Mouse (Mus musculus) megakaryocyte, embryonic 14.5 days (primary cell): ENCODE measurements at regions not wholly inside any gene's neighbourhood (a gene's known extent, or its start where the extent isn't known, plus 50 kb on each side); places are given as distances from the start of the nearest gene placed in this dataset.

ENCODE experiments used
- FLI1 ChIP-seq: IDR thresholded peaks from 2 replicates; pipeline ENCODE4 v1.6.1; 2012; ENCODE audit warnings: low read length, inconsistent platforms, mixed read lengths
- GATA1 ChIP-seq: IDR thresholded peaks from 3 replicates; pipeline ENCODE4 v1.6.1; 2012; ENCODE audit warnings: mixed read lengths, low read length, inconsistent platforms, borderline replicate concordance

GRCm38 (mm10) chr8:103281801-103282200 is 496.4 kb upstream of the Cdh11 start:
- TF ChIP-seq GATA1, result no peak
- no peak for TF ChIP-seq FLI1
